Mouse (Mus musculus) midbrain, embryonic 13.5 days (tissue): ENCODE results near the gene Fam114a1. TPM values are rescaled to one million over a fixed set of nuclear protein-coding genes. Genes with fewer than 3 reads are reported as not detected.
A peak's percentile ranks its signal among the peaks of the same experiment; 100 is the strongest.

Experiments
- microRNA counts: library from miRNA; unstranded; fragments of <30 nt; microRNA quantifications from one replicate; lab custom pipeline; 2016
- microRNA-seq: library from miRNA; unstranded; fragments of <30 nt; microRNA quantifications from one replicate; pipeline ENCODE4, GENCODE M21; 2016
- polyA plus RNA-seq: library from polyadenylated mRNA; unstranded; fragments of >200 nt; fragmentation: Nextera tagmentation; extraction: Ambion mirVana; gene quantifications from 2 replicates; pipeline ENCODE4 v1.2.1, GENCODE M21; 2015

Gene Fam114a1
- polyA plus RNA-seq, 1 experiment from 2014 or later = 6.8 TPM

MicroRNAs encoded within 50 kb of the gene (microRNA counts, 519-probe panel; counts per million panel counts)
- microRNA mmu-miR-574-3p (lab: Ali Mortazavi, UCI) (110 counts per million, percentile 56 among the panel's probes with 10 or more counts), microRNA mmu-miR-574-5p (lab: Ali Mortazavi, UCI) (110 counts per million, percentile 56 among the panel's probes with 10 or more counts)

Small RNAs within 50 kb of the gene (microRNA-seq; reads per million reads assigned to microRNA genes)
- gene Mir574 = 17.3 reads per million, percentile 33 among the genes with 10 or more reads in this experiment

Other genes with a start within 250 kb of the Fam114a1 start
- 19.2 and 26.0 TPM in 2 replicates for gene Klf3, start 166.7 kb upstream of the Fam114a1 start, polyA plus RNA-seq
- 0.21 and 0.30 TPM in 2 replicates for gene Tlr1, start 36.5 kb upstream of the Fam114a1 start, polyA plus RNA-seq
- gene Tlr6, start 10.0 kb upstream of the Fam114a1 start, polyA plus RNA-seq = 0.17 and 0.22 TPM in 2 replicates
- gene Tmem156, start 122.1 kb downstream of the Fam114a1 start, polyA plus RNA-seq = not detected in 2 replicates
- 42.3 and 46.7 TPM in 2 replicates for gene Klhl5, start 137.5 kb downstream of the Fam114a1 start, polyA plus RNA-seq
- 13.4 and 13.8 TPM in 2 replicates for gene Wdr19, start 229.6 kb downstream of the Fam114a1 start, polyA plus RNA-seq